Mouse (Mus musculus) liver, adult 2 months (tissue): ENCODE measurements around the gene Prkcz. TPM values are rescaled to one million over a fixed set of nuclear protein-coding genes. Genes with fewer than 3 reads are reported as not detected.
"Not testable (repeated sequence)": the region's sequence is repeated elsewhere in the genome, so short reads cannot be mapped to it uniquely, and the experiment has no call there.

Experiments
- DNase-seq: peaks from one replicate; pipeline ENCODE4 v3.0.0-alpha.2; 2011; ENCODE audit warnings: low read depth, low spot score; ENCODE audit errors: extremely low read depth
- H3K27ac ChIP-seq: fragments of 200-500 bp; replicated peaks from 2 replicates; pipeline ENCODE4 v1.5.1; 2012; ENCODE audit warnings: low read depth, mild to moderate bottlenecking, control low read depth, inconsistent platforms, low read length; ENCODE audit not compliant: insufficient read depth
- H3K27me3 ChIP-seq: fragments of 200-500 bp; 2 replicates; pipeline ENCODE4 v1.6.1; 2012; ENCODE audit warnings: mild to moderate bottlenecking, moderate library complexity, low read length, inconsistent platforms; ENCODE audit not compliant: control insufficient read depth, insufficient read depth
- H3K36me3 ChIP-seq: fragments of 200-500 bp; 2 replicates; pipeline ENCODE4 v1.6.1; 2012; ENCODE audit warnings: low read length, inconsistent platforms; ENCODE audit not compliant: control insufficient read depth, insufficient read depth
- H3K4me1 ChIP-seq: fragments of 200-500 bp; 2 replicates; pipeline ENCODE4 v1.6.1; 2011; ENCODE audit warnings: low read length; ENCODE audit not compliant: control insufficient read depth, insufficient read depth
- H3K4me3 ChIP-seq: fragments of 200-500 bp; 2 replicates; pipeline ENCODE4 v1.5.1; 2011; ENCODE audit warnings: low read depth, mild to moderate bottlenecking, control low read depth, low read length, moderate library complexity; ENCODE audit not compliant: insufficient read depth
- H3K79me2 ChIP-seq: fragments of 200-500 bp; 2 replicates; pipeline ENCODE4 v1.6.1; 2012; ENCODE audit warnings: inconsistent platforms, mild to moderate bottlenecking, low read length, moderate library complexity; ENCODE audit not compliant: control insufficient read depth, insufficient read depth
- H3K9ac ChIP-seq: fragments of 200-500 bp; 2 replicates; pipeline ENCODE4 v1.6.1; 2012; ENCODE audit warnings: low read depth, mild to moderate bottlenecking, control low read depth, inconsistent platforms, low read length
- CTCF ChIP-seq: fragments of 200-500 bp; IDR thresholded peaks from 2 replicates; pipeline ENCODE4 v1.5.1; 2011; ENCODE audit warnings: low read depth, low read length, control low read depth
- POLR2A ChIP-seq: fragments of 200-500 bp; IDR thresholded peaks from 2 replicates; pipeline ENCODE4 v1.6.1; 2011; ENCODE audit warnings: low read length, control low read depth; ENCODE audit not compliant: insufficient read depth; ENCODE audit errors: extremely low read depth
- WGBS: fragments of 180-500 bp; shearing (Covaris S2); methylation state at CpG from one replicate; pipeline ENCODE4 v1.1.7; 2018; 5-methylcytosine and 5-hydroxymethylcytosine counted together
- polyA plus RNA-seq: library from polyadenylated mRNA; depleted of rRNA; stranded (reverse); fragments of >200 nt; gene quantifications from 2 replicates; pipeline ENCODE4 v1.2.3, GENCODE M21; 2012
- total RNA-seq: library from RNA; depleted of rRNA; stranded (reverse); fragments of >200 nt; gene quantifications from 2 replicates; pipeline ENCODE4 v1.2.3, GENCODE M21; 2014

Gene Prkcz
- total and polyA plus RNA-seq, 2 experiments: 11.4 to 18.3 TPM

GRCm38 (mm10) chr4:155344299-155344600 is 16.9 kb downstream of the Prkcz start:
- H3K27me3 ChIP-seq: no peaks in the 10 kb centered on the region
- 81% methylated on average over 3 of the region's 3 CpGs for WGBS
- no peaks in the 10 kb centered on the region for H3K4me1 ChIP-seq
- H3K36me3 ChIP-seq: no peaks in the 10 kb centered on the region
- no peak overlapping the region for H3K27ac ChIP-seq
- TF ChIP-seq POLR2A (no peak), CTCF (no peak)
- DNase-seq: no peak
- peaks cover 11% of the 10 kb centered on the region for H3K79me2 ChIP-seq
- H3K4me3 ChIP-seq: no peak overlapping the region
- H3K9ac ChIP-seq: no peak overlapping the region

- no peak for DNase-seq
- Histone ChIP-seq H3K27ac (no peak overlapping the region), H3K27me3 (no peaks in the 10 kb centered on the region), H3K4me3 (no peak overlapping the region), H3K4me1 (no peaks in the 10 kb centered on the region), H3K79me2 (peaks cover 8% of the 10 kb centered on the region), H3K9ac (no peak overlapping the region), H3K36me3 (no peaks in the 10 kb centered on the region)
- 91% methylated on average over 14 of the region's 14 CpGs for WGBS
- TF ChIP-seq CTCF (no peak), POLR2A (no peak)
These were observed 17.5 kb downstream of the Prkcz start for GRCm38 (mm10) chr4:155343415-155344298.

- WGBS: 91% methylated on average over 12 of the region's 12 CpGs
- no peak overlapping the region for H3K27ac ChIP-seq
- no peaks in the 10 kb centered on the region for H3K36me3 ChIP-seq
- TF ChIP-seq POLR2A (no peak), CTCF (no peak)
- peaks cover 3% of the 10 kb centered on the region; the same call in 1 of the 2 replicates for H3K79me2 ChIP-seq
- no peak overlapping the region for H3K4me3 ChIP-seq
- no peaks in the 10 kb centered on the region for H3K4me1 ChIP-seq
- no peak overlapping the region for H3K9ac ChIP-seq
- H3K27me3 ChIP-seq: no peaks in the 10 kb centered on the region
- DNase-seq: no peak
These were observed 24.7 kb downstream of the Prkcz start for GRCm38 (mm10) chr4:155336284-155337050.

GRCm38 (mm10) chr4:155332253-155332652 is 28.9 kb downstream of the Prkcz start:
- WGBS: 94% methylated on average over 7 of the region's 7 CpGs
- Histone ChIP-seq H3K79me2 (peaks cover 6% of the 10 kb centered on the region; the same call in 1 of the 2 replicates), H3K27me3 (no peaks in the 10 kb centered on the region), H3K27ac (no peak overlapping the region), H3K36me3 (no peaks in the 10 kb centered on the region), H3K9ac (no peak overlapping the region), H3K4me3 (no peak overlapping the region), H3K4me1 (no peaks in the 10 kb centered on the region)
- TF ChIP-seq POLR2A (no peak), CTCF (no peak)
- no peak for DNase-seq

GRCm38 (mm10) chr4:155328385-155328784 is 32.8 kb downstream of the Prkcz start:
- H3K36me3 ChIP-seq, H3K79me2 ChIP-seq, DNase-seq, H3K4me3 ChIP-seq, H3K27ac ChIP-seq, H3K9ac ChIP-seq, H3K27me3 ChIP-seq: not testable (repeated sequence)
- 91% methylated on average over 11 of the region's 11 CpGs for WGBS
- peaks cover 11% of the 10 kb centered on the region for H3K4me1 ChIP-seq

GRCm38 (mm10) chr4:155325773-155326172 is 35.4 kb downstream of the Prkcz start:
- Histone ChIP-seq H3K27me3 (no peaks in the 10 kb centered on the region), H3K36me3 (no peaks in the 10 kb centered on the region), H3K79me2 (no peaks in the 10 kb centered on the region), H3K27ac (no peak overlapping the region), H3K9ac (no peak overlapping the region), H3K4me1 (peaks cover 20% of the 10 kb centered on the region), H3K4me3 (no peak overlapping the region)
- TF ChIP-seq CTCF (no peak), POLR2A (no peak)
- DNase-seq: no peak
- WGBS: 87% methylated on average over 5 of the region's 5 CpGs
